Mouse (Mus musculus) heart, embryonic 12.5 days (tissue): ENCODE measurements around the gene Olfr316. TPM values are rescaled to one million over a fixed set of nuclear protein-coding genes. Genes with fewer than 3 reads are reported as not detected.

ENCODE experiments used
- ATAC-seq: fragments of 200-750 bp; cut with Nextera tagmentation; 2 replicates; pipeline ENCODE4 v1.8.0; 2017; ENCODE audit warnings: moderate TSS enrichment, moderate library complexity; ENCODE audit not compliant: insufficient number of reproducible peaks, low FRiP score
- H3K27ac ChIP-seq: fragments of 300-500 bp; sonication (generic); 2 replicates; pipeline ENCODE4 v1.5.1; 2016; ENCODE audit warnings: mild to moderate bottlenecking, moderate library complexity; ENCODE audit not compliant: poor library complexity, severe bottlenecking
- H3K27me3 ChIP-seq: fragments of 300-500 bp; sonication (generic); replicated peaks from 2 replicates; pipeline ENCODE4 v1.6.1; 2016; ENCODE audit warnings: mild to moderate bottlenecking, moderate library complexity
- H3K36me3 ChIP-seq: fragments of 300-500 bp; sonication (generic); 2 replicates; pipeline ENCODE4 v1.6.1; 2016; ENCODE audit warnings: mild to moderate bottlenecking, moderate library complexity
- H3K4me1 ChIP-seq: fragments of 300-500 bp; sonication (generic); replicated peaks from 2 replicates; pipeline ENCODE4 v1.6.1; 2016; ENCODE audit warnings: mild to moderate bottlenecking
- H3K4me2 ChIP-seq: fragments of 300-500 bp; sonication (generic); 2 replicates; pipeline ENCODE4 v1.6.1; 2016; ENCODE audit warnings: mild to moderate bottlenecking, moderate library complexity
- H3K4me3 ChIP-seq: fragments of 300-500 bp; sonication (generic); 2 replicates; pipeline ENCODE4 v1.5.1; 2016; ENCODE audit warnings: mild to moderate bottlenecking
- H3K9ac ChIP-seq: fragments of 300-500 bp; sonication (generic); 2 replicates; pipeline ENCODE4 v1.6.1; 2016; ENCODE audit warnings: mild to moderate bottlenecking, moderate library complexity
- H3K9me3 ChIP-seq: fragments of 300-500 bp; sonication (generic); replicated peaks from 2 replicates; pipeline ENCODE4 v1.6.1; 2016; ENCODE audit warnings: mild to moderate bottlenecking, moderate library complexity
- WGBS: fragments of 180-500 bp; shearing (Covaris S2); methylation state at CpG from one replicate; pipeline ENCODE4 v1.1.7; 2016; 5-methylcytosine and 5-hydroxymethylcytosine counted together
- polyA plus RNA-seq: library from polyadenylated mRNA; unstranded; fragments of >200 nt; fragmentation: Nextera tagmentation; extraction: Ambion mirVana; gene quantifications from 2 replicates; pipeline ENCODE4 v1.2.1, GENCODE M21; 2016

Olfr316 gene
- polyA plus RNA-seq, 1 experiment from 2014 or later, result not detected

- no peaks in the 10 kb centered on the region for H3K9me3 ChIP-seq
- H3K36me3 ChIP-seq, result no peaks in the 10 kb centered on the region
- no peak overlapping the region for H3K27ac ChIP-seq
- no peak overlapping the region for H3K4me2 ChIP-seq
- no peaks in the 10 kb centered on the region for H3K27me3 ChIP-seq
- no peak for ATAC-seq
- H3K4me3 ChIP-seq, result no peak overlapping the region
- 57% methylated on average over 2 of the region's 2 CpGs for WGBS
- no peak overlapping the region for H3K9ac ChIP-seq
- 0 out of 2 replicates have a peak, but pooled peaks cover 10% of the 10 kb centered on the region for H3K4me1 ChIP-seq
These were observed 51.9 kb downstream of the Olfr316 start for GRCm38 (mm10) chr11:58804393-58804792.

Other genes starting within 250 kb of the Olfr316 start
- not detected in 2 replicates for gene Olfr330, start 217.9 kb upstream of the Olfr316 start, polyA plus RNA-seq
- not detected in 2 replicates for gene Olfr329-ps, start 206.3 kb upstream of the Olfr316 start, polyA plus RNA-seq
- not detected in 2 replicates for gene Olfr328, start 197.1 kb upstream of the Olfr316 start, polyA plus RNA-seq
- not detected in 2 replicates for gene Olfr224, start 182.2 kb upstream of the Olfr316 start, polyA plus RNA-seq
- gene Olfr325, start 175.0 kb upstream of the Olfr316 start, polyA plus RNA-seq, result not detected in 2 replicates
- not detected in 2 replicates for gene Olfr324, start 157.6 kb upstream of the Olfr316 start, polyA plus RNA-seq
- gene 2210407C18Rik, start 136.7 kb upstream of the Olfr316 start, polyA plus RNA-seq, result not detected in 2 replicates
- not detected in 2 replicates for gene Olfr323, start 122.2 kb upstream of the Olfr316 start, polyA plus RNA-seq
- 1.5 and 2.0 TPM in 2 replicates for gene Trim58, start 112.3 kb upstream of the Olfr316 start, polyA plus RNA-seq
- gene Olfr322, start 94.0 kb upstream of the Olfr316 start, polyA plus RNA-seq, result not detected in 2 replicates
- not detected in 2 replicates for gene Olfr320, start 71.6 kb upstream of the Olfr316 start, polyA plus RNA-seq
- not detected in 2 replicates for gene Olfr319, start 53.6 kb upstream of the Olfr316 start, polyA plus RNA-seq
- not detected in 2 replicates for gene Olfr318, start 28.7 kb upstream of the Olfr316 start, polyA plus RNA-seq
- gene Olfr317, start 13.5 kb upstream of the Olfr316 start, polyA plus RNA-seq, result not detected in 2 replicates
- gene Olfr315, start 20.5 kb downstream of the Olfr316 start, polyA plus RNA-seq, result not detected in 2 replicates
- 0.10 TPM in 1 of 2 replicates, not detected in the other for gene Olfr314, start 30.2 kb downstream of the Olfr316 start, polyA plus RNA-seq
- gene Fam183b, start 49.2 kb downstream of the Olfr316 start, polyA plus RNA-seq, result 0.65 and 1.1 TPM in 2 replicates
- gene Olfr313, start 62.3 kb downstream of the Olfr316 start, polyA plus RNA-seq, result 0.18 TPM in 1 of 2 replicates, not detected in the other
- 0.10 and 0.12 TPM in 2 replicates for gene Olfr312, start 76.5 kb downstream of the Olfr316 start, polyA plus RNA-seq
- gene Olfr311, start 86.5 kb downstream of the Olfr316 start, polyA plus RNA-seq, result not detected in 2 replicates
- 4.6 and 5.4 TPM in 2 replicates for gene Gm12258, start 94.4 kb downstream of the Olfr316 start, polyA plus RNA-seq
- 3.6 and 4.8 TPM in 2 replicates for gene 2810021J22Rik, start 114.5 kb downstream of the Olfr316 start, polyA plus RNA-seq
- 4.4 and 5.1 TPM in 2 replicates for gene Zfp39, start 151.5 kb downstream of the Olfr316 start, polyA plus RNA-seq
- gene Btnl10, start 165.2 kb downstream of the Olfr316 start, polyA plus RNA-seq, result 0.11 and 0.13 TPM in 2 replicates
- gene Rnf187, start 186.2 kb downstream of the Olfr316 start, polyA plus RNA-seq, result 208 and 213 TPM in 2 replicates
- gene Hist3h2ba, start 196.2 kb downstream of the Olfr316 start, polyA plus RNA-seq, result 8.5 and 11.6 TPM in 2 replicates
- 26.5 and 28.4 TPM in 2 replicates for gene Hist3h2a, start 202.0 kb downstream of the Olfr316 start, polyA plus RNA-seq
- gene Trim17, start 202.0 kb downstream of the Olfr316 start, polyA plus RNA-seq, result 1.1 and 1.5 TPM in 2 replicates
- gene Trim11, start 225.4 kb downstream of the Olfr316 start, polyA plus RNA-seq, result 27.6 and 30.8 TPM in 2 replicates